Mouse (Mus musculus) liver, adult 2 months (tissue): Measurements from ENCODE around the gene Fbxo8.

Experiments used
- CTCF ChIP-seq: fragments of 200-500 bp; IDR thresholded peaks from 2 replicates; pipeline ENCODE4 v1.5.1; 2011; ENCODE audit warnings: low read depth, low read length, control low read depth
- POLR2A ChIP-seq: fragments of 200-500 bp; IDR thresholded peaks from 2 replicates; pipeline ENCODE4 v1.6.1; 2011; ENCODE audit warnings: low read length, control low read depth; ENCODE audit not compliant: insufficient read depth; ENCODE audit errors: extremely low read depth

DNA sequence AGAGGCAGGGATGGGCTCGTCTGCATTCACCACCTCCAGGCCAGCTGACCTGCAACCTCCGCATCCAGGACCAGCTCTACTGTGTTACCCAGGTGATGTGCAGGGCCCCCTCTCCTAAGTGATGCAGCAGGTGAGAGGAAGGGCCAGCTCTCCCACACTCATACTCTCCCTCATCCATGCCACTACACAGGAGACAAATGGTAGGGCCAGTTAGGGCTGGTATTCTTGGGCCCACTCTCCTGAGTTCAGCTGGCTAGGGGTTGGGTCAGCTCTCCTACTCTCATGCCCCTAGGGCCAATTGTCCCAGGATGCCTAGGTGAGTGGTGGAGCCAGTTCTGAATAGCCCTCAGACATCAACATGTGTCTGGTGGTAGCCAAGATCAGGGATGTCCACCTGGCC, 30.6 kb upstream of the Fbxo8 start:
- TF ChIP-seq CTCF (no peak), POLR2A (no peak)
